Mouse (Mus musculus) stomach, postnatal 0 days (tissue): Measurements from ENCODE around the gene Pts. TPM values are rescaled to one million over a fixed set of nuclear protein-coding genes. Genes with fewer than 3 reads are reported as not detected.

Experiments
- ATAC-seq: fragments of 200-750 bp; cut with Nextera tagmentation; 2 replicates; pipeline ENCODE4 v1.8.0; 2017; ENCODE audit not compliant: low FRiP score, low TSS enrichment
- DNase-seq: peaks from one replicate; pipeline ENCODE4 v3.0.0-alpha.2; 2016; ENCODE audit warnings: low spot score
- H3K27ac ChIP-seq: fragments of 300-500 bp; sonication (generic); replicated peaks from 2 replicates; pipeline ENCODE4 v1.5.1; 2014; ENCODE audit warnings: mild to moderate bottlenecking, control low read depth
- H3K27me3 ChIP-seq: fragments of 300-500 bp; sonication (generic); 2 replicates; pipeline ENCODE4 v1.6.1; 2014; ENCODE audit warnings: low read length; ENCODE audit not compliant: control insufficient read depth, insufficient read depth
- H3K36me3 ChIP-seq: fragments of 300-500 bp; sonication (generic); 2 replicates; pipeline ENCODE4 v1.6.1; 2014; ENCODE audit warnings: low read length, mixed read lengths; ENCODE audit not compliant: control insufficient read depth, insufficient read depth
- H3K4me1 ChIP-seq: fragments of 300-500 bp; sonication (generic); replicated peaks from 2 replicates; pipeline ENCODE4 v1.6.1; 2014; ENCODE audit warnings: antibody characterized with exemption; ENCODE audit not compliant: control insufficient read depth, insufficient read depth
- H3K4me2 ChIP-seq: fragments of 300-500 bp; sonication (generic); replicated peaks from 2 replicates; pipeline ENCODE4 v1.6.1; 2014; ENCODE audit warnings: low read depth, mild to moderate bottlenecking, control low read depth, moderate library complexity
- H3K4me3 ChIP-seq: fragments of 300-500 bp; sonication (generic); 2 replicates; pipeline ENCODE4 v1.5.1; 2014; ENCODE audit warnings: low read depth, low read length, control low read depth
- H3K9ac ChIP-seq: fragments of 300-500 bp; sonication (generic); 2 replicates; pipeline ENCODE4 v1.6.1; 2014; ENCODE audit warnings: mild to moderate bottlenecking, low read length, control low read depth, mixed read lengths
- H3K9me3 ChIP-seq: fragments of 300-500 bp; sonication (generic); 2 replicates; pipeline ENCODE4 v1.6.1; 2016; ENCODE audit warnings: low read length; ENCODE audit not compliant: control insufficient read depth
- CTCF ChIP-seq: IDR thresholded peaks from 2 replicates; pipeline ENCODE4 v1.5.1; 2016; ENCODE audit warnings: antibody characterized with exemption, low read depth, mild to moderate bottlenecking, moderate library complexity
- EP300 ChIP-seq: optimal IDR thresholded peaks from 2 replicates; pipeline ENCODE3; 2016; ENCODE audit warnings: antibody characterized with exemption
- WGBS: fragments of 180-500 bp; shearing (Covaris S2); extraction: QIAGEN DNeasy Blood & Tissue Kit; methylation state at CpG from one replicate; pipeline ENCODE4 v1.1.7; 2014; 5-methylcytosine and 5-hydroxymethylcytosine counted together
- polyA plus RNA-seq: library from polyadenylated mRNA; unstranded; fragments of >200 nt; fragmentation: Nextera tagmentation; extraction: Ambion mirVana; gene quantifications from 2 replicates; pipeline ENCODE4 v1.2.1, GENCODE M21; 2015

Pts gene
- polyA plus RNA-seq, 1 experiment from 2014 or later, result 83.8 TPM

- no peak for TF ChIP-seq EP300
- TF ChIP-seq CTCF, result peak; percentile 73
- 16% methylated on average over 2 of the region's 2 CpGs for WGBS
- no peak overlapping the region for H3K9ac ChIP-seq
- ATAC-seq (no peak), DNase-seq (peak; percentile 51)
- H3K27me3 ChIP-seq, result no peaks in the 10 kb centered on the region
- no peaks in the 10 kb centered on the region for H3K9me3 ChIP-seq
- H3K4me1 ChIP-seq, result no peaks in the 10 kb centered on the region
- no peak overlapping the region for H3K4me2 ChIP-seq
- H3K36me3 ChIP-seq, result no peaks in the 10 kb centered on the region
- H3K27ac ChIP-seq, result no peak overlapping the region
- no peak overlapping the region for H3K4me3 ChIP-seq
Measured at GRCm38 (mm10) chr9:50518781-50519180, 9.7 kb downstream of the Pts start.

DNA sequence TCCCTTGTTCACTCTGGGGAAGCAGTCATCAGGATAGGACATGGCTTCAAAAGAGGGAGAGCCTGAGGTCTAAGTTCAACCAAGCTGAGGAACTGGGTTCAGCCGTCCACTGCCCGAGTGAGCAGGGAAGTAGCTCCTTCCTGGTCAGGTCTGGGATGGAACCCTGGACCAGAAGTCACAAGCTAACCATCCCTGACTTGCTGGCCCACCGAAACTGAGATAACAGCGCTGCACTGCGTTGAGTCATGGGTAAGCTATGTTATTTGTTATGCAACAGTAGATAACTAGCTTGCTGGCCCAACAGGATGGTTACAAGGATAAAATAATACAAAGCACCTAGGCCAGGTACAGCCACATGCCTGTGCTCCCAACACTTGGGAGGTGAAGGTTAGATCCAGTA lies 13.1 kb downstream of the Pts start:
- Histone ChIP-seq H3K9ac (no peak overlapping the region), H3K36me3 (no peaks in the 10 kb centered on the region), H3K4me2 (no peak overlapping the region), H3K4me1 (no peaks in the 10 kb centered on the region), H3K27me3 (no peaks in the 10 kb centered on the region), H3K9me3 (no peaks in the 10 kb centered on the region), H3K27ac (no peak overlapping the region), H3K4me3 (no peak overlapping the region)
- DNase-seq (peak; percentile 9), ATAC-seq (peak; percentile 61)
- TF ChIP-seq EP300 (no peak), CTCF (no peak)
- 68% methylated on average over 5 of the region's 5 CpGs for WGBS

DNA sequence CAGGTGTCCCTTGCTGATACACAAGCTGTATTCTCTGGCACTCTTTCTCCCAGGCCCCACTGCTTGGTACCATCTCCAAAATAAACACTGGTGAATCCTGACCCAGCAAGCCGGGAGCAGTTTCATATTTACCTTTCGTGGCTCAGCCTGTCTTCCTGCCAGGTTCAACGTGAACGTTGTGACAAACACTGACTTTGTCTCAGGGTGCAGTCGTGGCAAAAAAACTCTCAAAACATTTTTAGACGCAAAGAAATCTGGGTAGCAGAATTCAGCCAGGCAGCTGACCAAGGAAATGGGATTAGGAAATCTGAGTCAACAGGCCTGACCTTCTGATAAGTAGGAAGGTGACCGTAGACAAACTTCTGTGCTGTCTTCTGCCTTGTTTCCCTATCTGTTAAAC lies 21.0 kb downstream of the Pts start:
- H3K9me3 ChIP-seq, result no peaks in the 10 kb centered on the region
- no peak overlapping the region for H3K27ac ChIP-seq
- H3K4me3 ChIP-seq, result no peak overlapping the region
- TF ChIP-seq EP300 (no peak), CTCF (no peak)
- H3K36me3 ChIP-seq, result no peaks in the 10 kb centered on the region
- 28% methylated on average over 7 of the region's 7 CpGs for WGBS
- no peak overlapping the region for H3K9ac ChIP-seq
- ATAC-seq, result no peak
- H3K27me3 ChIP-seq, result no peaks in the 10 kb centered on the region
- H3K4me2 ChIP-seq, result no peak overlapping the region
- no peaks in the 10 kb centered on the region for H3K4me1 ChIP-seq
- DNase-seq, result no peak

- H3K4me2 ChIP-seq, result 0 out of 2 replicates have a peak overlapping the region, but pooled peaks have one; percentile 5
- DNase-seq, result no peak
- no peak overlapping the region; the same call in 1 of the 2 replicates for H3K27ac ChIP-seq
- H3K9ac ChIP-seq, result no peak overlapping the region
- no peaks in the 10 kb centered on the region for H3K4me1 ChIP-seq
- TF ChIP-seq EP300 (no peak), CTCF (no peak)
- H3K4me3 ChIP-seq, result no peak overlapping the region
- ATAC-seq, result peak; percentile 27; the same call in 1 of the 2 replicates
- H3K9me3 ChIP-seq, result no peaks in the 10 kb centered on the region
- 19% methylated on average over 6 of the region's 6 CpGs for WGBS
- no peaks in the 10 kb centered on the region for H3K36me3 ChIP-seq
- no peaks in the 10 kb centered on the region for H3K27me3 ChIP-seq
Measured at GRCm38 (mm10) chr9:50505405-50505804, 23.1 kb downstream of the Pts start.

GRCm38 (mm10) chr9:50502949-50503348 lies 25.6 kb downstream of the Pts start:
- 77% methylated on average over 2 of the region's 3 CpGs for WGBS
- no peaks in the 10 kb centered on the region for H3K4me1 ChIP-seq
- DNase-seq, result no peak
- H3K9ac ChIP-seq, result no peak overlapping the region
- no peak overlapping the region for H3K4me2 ChIP-seq
- TF ChIP-seq EP300, result no peak
- TF ChIP-seq CTCF, result no peak
- H3K27me3 ChIP-seq, result no peaks in the 10 kb centered on the region
- H3K4me3 ChIP-seq, result no peak overlapping the region
- H3K9me3 ChIP-seq, result no peaks in the 10 kb centered on the region
- no peak for ATAC-seq
- H3K36me3 ChIP-seq, result no peaks in the 10 kb centered on the region
- no peak overlapping the region for H3K27ac ChIP-seq

DNA sequence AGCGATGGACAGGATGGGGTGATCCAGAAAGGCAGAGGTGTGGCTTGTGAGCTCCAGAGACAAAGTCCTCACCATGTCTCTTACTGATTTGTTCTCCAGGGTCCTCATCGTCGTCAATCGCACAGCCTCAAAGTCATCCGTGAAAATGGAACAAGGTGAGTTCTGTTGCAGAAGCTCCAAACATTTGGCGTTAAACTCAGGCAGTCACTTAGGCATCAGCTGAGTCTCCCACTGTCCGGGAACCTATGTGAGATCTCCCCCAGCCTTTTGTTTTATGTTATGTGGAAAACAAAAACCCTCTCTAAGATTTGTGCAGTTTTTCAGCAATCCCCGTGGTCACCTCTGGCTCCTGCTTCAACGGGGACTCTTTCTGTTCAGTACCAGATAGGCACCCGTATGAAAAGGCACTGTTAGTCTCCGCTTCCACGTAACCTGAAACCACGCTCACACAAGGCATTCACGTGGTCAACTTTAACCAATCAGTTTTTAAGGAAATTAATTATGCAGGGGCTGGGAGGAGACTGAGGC lies 27.5 kb downstream of the Pts start:
- ATAC-seq, result peak; percentile 62
- Histone ChIP-seq H3K4me1 (no peaks in the 10 kb centered on the region), H3K9me3 (no peaks in the 10 kb centered on the region), H3K27me3 (no peaks in the 10 kb centered on the region), H3K27ac (no peak overlapping the region), H3K4me3 (peak overlapping the region; percentile 17), H3K9ac (no peak overlapping the region), H3K36me3 (no peaks in the 10 kb centered on the region), H3K4me2 (peak overlapping the region; percentile 45)
- peak; percentile 46 for DNase-seq
- 23% methylated on average over 14 of the region's 14 CpGs for WGBS
- TF ChIP-seq CTCF (no peak), EP300 (no peak)
